7 mouse cellular contexts compared by ENCODE assay signal in the genomic region with DNA sequence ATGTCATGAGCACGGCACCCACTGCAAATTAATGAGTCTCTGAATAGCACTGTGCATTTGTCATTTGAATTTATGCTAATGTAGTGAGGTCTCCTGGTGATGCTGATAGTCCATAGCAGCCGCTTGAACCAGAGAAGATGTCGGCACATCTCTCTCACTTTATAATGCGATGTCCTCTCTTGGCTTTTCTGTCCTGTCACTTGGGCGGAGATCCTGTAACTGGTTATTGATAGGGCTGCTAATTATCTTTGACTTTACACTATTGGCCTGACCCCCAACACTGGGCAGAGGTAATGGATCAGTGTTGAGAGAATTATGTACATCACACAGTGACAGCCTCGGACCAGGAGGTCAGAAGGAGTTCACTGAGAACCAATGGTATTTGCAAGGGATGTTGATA.
A peak's percentile ranks its signal among the peaks of the same experiment; 100 is the strongest.
DNase-seq lines count a peak whose midpoint lies in the region; ATAC-seq lines count a peak whose summit lies in the region.

No protein-coding gene starts in this region.

- H3K36me3 ChIP-seq in embryonic facial prominence, embryonic 15.5 days: no peaks in the 10 kb centered on the region
- no peaks in the 10 kb centered on the region for H3K36me3 ChIP-seq in intestine, embryonic 14.5 days (ENCODE audit: control insufficient read depth, insufficient read depth, low read length)
- no peaks in the 10 kb centered on the region for H3K36me3 ChIP-seq in neural tube, embryonic 11.5 days (ENCODE audit: control insufficient read depth, insufficient read depth, low read length)

- no peak for ATAC-seq in embryonic facial prominence, embryonic 15.5 days (ENCODE audit: insufficient number of reproducible peaks, low FRiP score, low TSS enrichment, low read depth)
- ATAC-seq in intestine, embryonic 14.5 days (replicated peaks; ENCODE audit: low FRiP score, low TSS enrichment, low read depth): 0 out of 2 replicates have a peak, but pooled peaks have one; percentile 52
- ATAC-seq in neural tube, embryonic 11.5 days (ENCODE audit: insufficient read depth, low FRiP score, low TSS enrichment): peak; percentile 78

- H3K4me2 ChIP-seq in embryonic facial prominence, embryonic 15.5 days (replicated peaks): peak overlapping the region; percentile 40
- peak overlapping the region; percentile 48 for H3K4me2 ChIP-seq in intestine, embryonic 14.5 days (ENCODE audit: low read length)
- H3K4me2 ChIP-seq in neural tube, embryonic 11.5 days (ENCODE audit: low read depth): peak overlapping the region; percentile 35

- H3K4me1 ChIP-seq in embryonic facial prominence, embryonic 15.5 days: no peaks in the 10 kb centered on the region
- H3K4me1 ChIP-seq in intestine, embryonic 14.5 days (replicated peaks; ENCODE audit: control insufficient read depth, insufficient read depth, low read length): peaks cover 4% of the 10 kb centered on the region
- no peaks in the 10 kb centered on the region for H3K4me1 ChIP-seq in neural tube, embryonic 11.5 days (ENCODE audit: control insufficient read depth, insufficient read depth, low read length)

- no peak overlapping the region for H3K9ac ChIP-seq in embryonic facial prominence, embryonic 15.5 days
- H3K9ac ChIP-seq in intestine, embryonic 14.5 days (ENCODE audit: low read length): no peak overlapping the region
- H3K9ac ChIP-seq in neural tube, embryonic 11.5 days (ENCODE audit: low read length): no peak overlapping the region

- no peak overlapping the region for H3K27ac ChIP-seq in embryonic facial prominence, embryonic 15.5 days (replicated peaks)
- H3K27ac ChIP-seq in intestine, embryonic 14.5 days (ENCODE audit: low read depth): no peak overlapping the region
- H3K27ac ChIP-seq in neural tube, embryonic 11.5 days (ENCODE audit: low read depth, low read length): no peak overlapping the region

- 64% methylated on average over 6 of the region's 6 CpGs for WGBS in embryonic facial prominence, embryonic 15.5 days
- WGBS in intestine, embryonic 14.5 days: 31% methylated on average over 6 of the region's 6 CpGs
- WGBS in neural tube, embryonic 11.5 days: 42% methylated on average over 6 of the region's 6 CpGs

- H3K4me3 ChIP-seq in embryonic facial prominence, embryonic 15.5 days (replicated peaks): 0 out of 2 replicates have a peak overlapping the region, but pooled peaks have one; percentile 19
- peak overlapping the region; percentile 17 for H3K4me3 ChIP-seq in intestine, embryonic 14.5 days (ENCODE audit: low read depth, low read length)
- no peak overlapping the region for H3K4me3 ChIP-seq in neural tube, embryonic 11.5 days (ENCODE audit: low read depth, low read length)

- DNase-seq in layer of hippocampus, adult 9-10 months (ENCODE audit: low spot score): peak; percentile 27
- DNase-seq in layer of hippocampus, postnatal 14 days (ENCODE audit: low spot score in 2 of 2): no peak
- no peak for DNase-seq in intestine, embryonic 14.5 days (ENCODE audit: low spot score)
- DNase-seq in neural tube, embryonic 11.5 days (ENCODE audit: low spot score): no peak
- DNase-seq in T-cell, adult 2 months (ENCODE audit: low spot score): no peak
- DNase-seq in lung, postnatal 36 days: no peak

- no peaks in the 10 kb centered on the region for H3K27me3 ChIP-seq in embryonic facial prominence, embryonic 15.5 days
- H3K27me3 ChIP-seq in intestine, embryonic 14.5 days (replicated peaks; ENCODE audit: control insufficient read depth, insufficient read depth, low read length): no peaks in the 10 kb centered on the region
- H3K27me3 ChIP-seq in neural tube, embryonic 11.5 days (ENCODE audit: control insufficient read depth, insufficient read depth, low read length): no peaks in the 10 kb centered on the region

- H3K9me3 ChIP-seq in embryonic facial prominence, embryonic 15.5 days (replicated peaks): no peaks in the 10 kb centered on the region
- no peaks in the 10 kb centered on the region for H3K9me3 ChIP-seq in intestine, embryonic 14.5 days (ENCODE audit: control insufficient read depth, low read length)
- no peaks in the 10 kb centered on the region for H3K9me3 ChIP-seq in neural tube, embryonic 11.5 days (ENCODE audit: control insufficient read depth, low read length)
